Mouse (Mus musculus) lung, postnatal 0 days (tissue): ENCODE measurements at regions not wholly inside any gene's neighbourhood (a gene's known extent, or its start where the extent isn't known, plus 50 kb on each side); places are given as distances from the start of the nearest gene placed in this dataset.

ENCODE experiments used
- CTCF ChIP-seq: IDR thresholded peaks from 2 replicates; pipeline ENCODE4 v1.5.1; 2016; ENCODE audit warnings: antibody characterized with exemption, mild to moderate bottlenecking
- EP300 ChIP-seq: IDR thresholded peaks from 2 replicates; pipeline ENCODE4 v1.6.1; 2016; ENCODE audit warnings: antibody characterized with exemption, mild to moderate bottlenecking, control low read depth

DNA sequence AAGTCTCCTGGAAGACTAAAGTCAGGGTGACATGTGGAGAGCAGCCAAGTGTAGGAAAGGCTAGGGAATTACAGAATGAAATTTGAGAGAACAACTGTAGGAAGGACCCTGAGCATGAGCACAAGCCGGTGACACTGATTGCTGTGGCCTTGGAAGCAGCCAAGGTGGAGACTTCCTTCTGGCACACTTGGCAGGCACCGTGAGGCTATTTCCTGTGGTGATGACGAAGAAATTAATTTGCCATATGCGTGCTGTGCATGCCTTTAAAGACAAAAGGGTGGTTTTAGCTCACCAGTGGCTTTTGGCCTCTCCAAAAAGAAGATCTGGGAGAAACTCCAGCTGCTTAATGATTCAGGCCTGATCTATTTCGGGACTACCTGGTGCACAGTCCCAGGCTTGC is 55.4 kb upstream of the Mgmt start:
- TF ChIP-seq CTCF (no peak), EP300 (no peak)
